Mouse (Mus musculus): ENCODE measurements around the gene Adh6b.

The Adh6b gene

GRCm38 (mm10) chr3:138341471-138341870 lies at the start of gene Adh6b:
TSS of gene Adh6b (plus strand) at chr3:138341775.
- no peak for DNase-seq

- DNase-seq: no peak
These were observed 48.2 kb upstream of the Adh6b start for GRCm38 (mm10) chr3:138293298-138293895.

- no peak for DNase-seq
These were observed 41.4 kb upstream of the Adh6b start for GRCm38 (mm10) chr3:138300130-138300529.

DNA sequence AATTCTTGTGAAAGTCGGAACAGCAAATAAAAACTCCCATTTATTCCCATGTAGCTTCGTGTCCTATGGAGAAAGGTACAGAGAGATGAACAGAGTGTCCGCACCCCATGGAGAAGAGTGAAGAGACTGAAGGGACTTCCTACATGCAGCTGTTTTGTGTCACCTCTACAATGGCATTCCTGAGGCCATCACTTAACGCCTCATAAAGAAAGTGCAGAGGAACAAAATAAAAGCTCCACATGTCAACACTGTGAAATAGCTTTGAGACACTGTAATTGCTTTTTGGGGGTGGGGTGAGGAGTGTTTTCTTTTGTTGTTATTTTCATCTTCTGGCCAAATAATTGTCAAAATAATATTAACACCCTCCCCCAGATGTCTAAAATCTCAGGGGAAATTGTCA lies 38.9 kb upstream of the Adh6b start:
- DNase-seq: no peak

GRCm38 (mm10) chr3:138303771-138304488 lies 37.6 kb upstream of the Adh6b start:
- DNase-seq: no peak

DNA sequence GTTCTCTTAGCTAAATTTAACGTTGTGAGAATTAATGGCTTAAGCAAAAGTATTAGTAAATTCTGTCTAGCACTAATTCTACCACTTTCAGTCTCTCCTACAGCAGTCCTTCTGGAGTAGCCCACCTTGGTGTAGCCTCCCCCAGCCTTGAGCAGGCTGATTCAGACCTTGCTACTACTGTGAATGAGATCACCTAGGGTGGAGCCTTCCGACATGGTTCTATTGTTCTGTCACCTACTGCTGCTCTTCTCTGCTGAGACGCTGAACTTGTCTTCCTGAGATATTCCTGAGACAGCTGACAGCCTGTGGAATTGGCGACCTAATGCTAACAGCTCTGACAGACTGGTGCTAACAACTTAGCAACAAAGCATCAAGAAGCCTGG lies 37.1 kb upstream of the Adh6b start:
- DNase-seq: no peak

DNA sequence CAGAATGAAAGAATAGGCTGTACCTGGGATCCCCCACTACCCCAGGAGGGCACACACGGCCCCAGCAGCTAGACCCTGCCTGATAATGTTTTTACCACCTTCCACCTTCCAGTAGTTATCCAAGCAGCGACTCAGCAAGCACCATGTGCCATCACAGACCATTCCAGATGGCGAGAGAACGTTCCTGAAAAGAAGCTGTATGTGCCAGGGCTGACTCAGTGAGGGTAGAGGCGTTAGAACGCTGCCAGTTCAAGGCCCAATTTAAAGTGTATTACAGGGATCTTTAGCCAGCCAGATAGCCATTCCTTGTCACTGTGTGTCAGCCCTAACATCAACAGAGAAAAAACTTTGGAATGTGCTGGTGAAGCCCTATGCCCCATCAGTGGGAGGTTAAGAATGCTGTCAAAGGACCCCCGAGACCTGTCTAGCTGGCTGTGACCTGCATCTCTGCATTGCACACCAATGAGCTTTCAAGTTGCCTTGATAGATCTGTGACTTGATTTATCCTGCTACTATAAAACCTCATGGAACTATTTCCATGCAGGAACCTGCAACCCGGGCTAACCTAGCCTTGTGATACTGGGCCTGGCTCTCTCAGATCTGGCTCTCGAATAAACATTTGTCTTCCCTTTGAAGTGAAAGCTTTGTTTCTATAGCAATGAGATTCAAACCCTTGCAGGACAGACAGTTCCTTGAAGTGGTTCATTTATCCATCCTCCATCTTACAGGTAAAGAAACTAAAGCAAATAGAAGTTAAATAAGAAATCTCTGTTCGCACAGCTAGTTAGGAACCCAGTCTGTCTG lies 35.9 kb upstream of the Adh6b start:
- DNase-seq: no peak

- no peak for DNase-seq
These were observed 35.3 kb upstream of the Adh6b start for GRCm38 (mm10) chr3:138306290-138306683.

DNA sequence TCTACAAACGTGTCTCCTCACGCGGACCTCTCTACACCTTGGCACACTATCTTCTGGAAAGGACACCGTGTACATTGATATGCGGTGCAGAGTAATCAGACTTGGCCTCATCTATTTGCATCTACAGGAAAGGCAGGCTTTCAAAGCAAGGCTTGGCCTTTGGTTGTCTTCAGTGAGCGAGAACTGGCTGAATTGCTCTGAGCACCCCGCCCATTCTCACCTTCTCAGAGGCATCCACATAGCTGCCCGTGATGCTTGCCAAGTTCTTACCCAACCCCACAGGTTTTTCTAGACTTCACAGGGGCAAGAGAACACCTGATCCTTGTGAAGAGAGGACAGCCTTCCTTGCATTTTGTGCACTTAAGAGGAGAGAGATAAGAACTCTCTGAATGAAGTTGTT lies 31.7 kb upstream of the Adh6b start:
- no peak for DNase-seq

DNA sequence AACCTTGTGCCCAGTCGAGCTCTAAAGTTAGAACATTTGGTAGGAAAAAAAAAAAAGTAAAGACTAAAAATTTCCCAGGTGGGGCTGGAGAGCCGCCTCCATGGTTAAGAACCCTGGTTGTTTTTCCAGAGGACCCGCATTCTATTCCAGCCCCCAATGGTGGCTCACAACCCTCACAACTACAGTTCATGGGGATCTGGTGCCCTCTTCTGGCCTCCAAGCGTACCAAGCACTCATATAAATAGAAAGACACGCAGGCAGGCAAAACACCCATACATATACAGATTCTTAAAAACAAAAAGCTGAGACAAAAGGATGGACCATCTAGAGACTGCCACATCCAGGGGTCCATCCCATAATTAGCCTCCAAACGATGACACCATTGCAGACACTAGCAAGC lies 30.6 kb upstream of the Adh6b start:
- DNase-seq: no peak

- DNase-seq: no peak
These were observed 28.6 kb upstream of the Adh6b start, which contains the start of gene Adh6a for GRCm38 (mm10) chr3:138312965-138313364. TSS of gene Adh6a (plus strand) at chr3:138313286.

DNA sequence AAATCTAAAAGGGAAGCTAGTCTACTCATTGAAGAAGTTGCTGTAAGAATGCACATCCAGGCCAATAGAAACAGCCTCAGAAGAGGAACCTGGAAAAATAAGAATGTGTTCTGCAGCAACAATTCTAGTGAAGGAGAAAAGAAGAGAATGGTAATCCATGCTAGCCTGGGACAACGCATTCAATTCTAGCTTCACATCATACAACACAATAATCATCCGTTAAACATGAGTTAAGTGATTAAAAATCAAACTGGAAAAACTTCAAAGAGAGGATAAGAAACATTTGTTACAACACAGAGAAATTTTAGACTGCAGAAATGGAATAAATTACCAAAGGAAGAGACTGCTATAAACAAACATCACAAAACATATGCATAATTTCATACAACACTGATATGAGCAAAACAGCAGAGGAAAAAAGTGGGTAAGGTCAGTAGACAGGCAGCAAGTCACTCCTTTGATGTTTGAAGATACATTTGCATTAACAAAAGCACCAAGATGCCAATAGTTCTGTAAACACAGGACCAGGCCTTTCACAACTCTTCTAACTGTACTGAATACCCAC lies 24.6 kb upstream of the Adh6b start:
- no peak for DNase-seq

DNA sequence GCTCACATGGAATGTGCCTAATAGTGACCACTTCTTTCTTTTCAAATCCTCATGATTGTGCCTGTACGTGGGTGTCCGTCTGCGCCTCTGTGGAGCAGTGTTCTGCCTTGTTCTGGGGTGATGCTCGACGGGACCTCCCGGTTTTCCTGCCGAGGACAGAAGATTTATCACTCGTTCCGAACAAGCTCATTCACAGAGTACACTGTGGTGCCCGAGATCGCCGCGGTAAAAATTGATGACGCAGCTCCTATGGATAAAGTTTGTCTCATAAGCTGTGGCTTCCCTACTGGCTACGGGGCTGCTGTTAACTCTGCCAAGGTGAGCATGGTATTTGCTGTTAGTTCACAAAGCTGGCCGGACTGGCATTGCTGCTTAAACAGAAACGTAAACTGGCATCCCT lies 16.6 kb upstream of the Adh6b start:
- no peak for DNase-seq

DNA sequence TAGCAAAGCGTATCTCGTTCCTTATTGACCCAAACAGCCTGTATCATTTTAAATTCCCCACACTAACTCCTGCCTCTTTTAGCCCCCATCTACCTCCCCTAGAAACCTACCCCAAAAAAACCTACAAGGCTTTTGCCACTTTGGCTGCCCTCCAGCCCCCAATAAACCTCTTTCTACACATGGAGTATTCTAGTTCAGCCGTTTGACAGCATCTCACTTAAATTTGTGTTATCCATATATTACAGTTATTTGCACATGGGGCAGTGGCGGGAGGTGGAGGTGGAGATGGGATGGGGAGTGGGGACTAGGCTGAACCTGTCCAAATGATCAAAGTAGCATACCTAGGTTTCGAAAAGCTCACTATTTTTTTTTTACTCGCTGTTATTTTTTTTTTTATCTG lies 16.1 kb upstream of the Adh6b start:
- DNase-seq: no peak

DNA sequence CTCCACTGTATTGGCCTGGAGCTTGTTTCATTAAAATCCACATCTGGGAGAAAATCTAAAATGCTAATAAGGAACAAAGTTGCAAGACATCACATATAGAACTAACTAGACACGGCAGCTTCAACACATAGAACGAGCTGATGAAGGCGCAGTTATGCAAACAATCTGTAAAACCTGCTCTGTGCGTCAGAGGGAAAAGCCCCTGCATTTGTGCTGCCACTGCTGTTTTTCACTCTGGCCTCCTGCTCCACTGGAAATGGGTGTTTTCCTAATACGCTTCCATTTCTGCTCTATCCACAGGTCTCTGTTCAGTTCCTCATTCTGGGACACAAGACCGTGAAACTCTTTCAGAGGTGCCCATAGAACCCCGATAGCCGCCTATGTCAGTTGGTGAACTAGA lies 7.7 kb upstream of the Adh6b start:
- DNase-seq: no peak

DNA sequence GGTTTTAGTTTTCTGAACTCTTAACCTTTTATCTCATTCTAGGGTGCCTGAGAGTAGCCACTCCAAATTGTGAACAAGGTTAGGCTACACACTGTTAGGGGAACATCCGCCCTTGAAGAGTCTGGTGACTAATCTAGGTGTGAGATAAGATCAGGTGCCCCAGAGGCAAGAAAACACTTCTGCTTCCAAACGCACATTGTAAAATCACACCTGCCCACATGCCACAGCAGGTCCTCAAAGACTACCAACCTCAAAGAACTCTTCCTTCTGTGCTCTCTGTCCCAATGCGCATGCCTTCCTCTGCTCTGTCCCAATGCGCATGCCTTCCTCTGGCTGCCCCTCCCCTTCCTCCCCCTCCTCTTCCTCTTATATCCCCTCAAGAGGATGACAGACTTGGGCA lies 7.3 kb upstream of the Adh6b start:
- DNase-seq: no peak

DNA sequence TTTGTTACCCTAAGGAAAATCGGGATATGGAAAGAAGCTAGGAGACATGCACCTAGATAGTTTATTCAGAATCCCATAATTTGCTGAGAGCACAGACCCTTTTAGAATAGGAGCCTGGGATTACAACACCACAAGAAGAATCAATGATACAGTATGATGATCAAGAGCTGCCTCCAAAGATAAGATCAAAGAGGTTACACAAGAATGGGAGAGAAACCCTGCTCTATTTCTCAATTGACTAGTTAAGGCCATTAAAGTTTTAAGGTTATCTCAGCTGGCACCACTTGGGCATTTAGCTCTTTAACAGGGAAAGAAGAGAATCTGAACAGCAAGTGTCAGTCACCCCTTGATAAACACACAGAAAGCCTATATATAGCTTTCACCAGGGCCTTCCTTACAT lies 6.0 kb upstream of the Adh6b start:
- no peak for DNase-seq

- no peak for DNase-seq
These were observed 5.3 kb upstream of the Adh6b start for GRCm38 (mm10) chr3:138336104-138336754.

- no peak for DNase-seq
These were observed 5.5 kb downstream of the Adh6b start for GRCm38 (mm10) chr3:138347041-138347440.

DNA sequence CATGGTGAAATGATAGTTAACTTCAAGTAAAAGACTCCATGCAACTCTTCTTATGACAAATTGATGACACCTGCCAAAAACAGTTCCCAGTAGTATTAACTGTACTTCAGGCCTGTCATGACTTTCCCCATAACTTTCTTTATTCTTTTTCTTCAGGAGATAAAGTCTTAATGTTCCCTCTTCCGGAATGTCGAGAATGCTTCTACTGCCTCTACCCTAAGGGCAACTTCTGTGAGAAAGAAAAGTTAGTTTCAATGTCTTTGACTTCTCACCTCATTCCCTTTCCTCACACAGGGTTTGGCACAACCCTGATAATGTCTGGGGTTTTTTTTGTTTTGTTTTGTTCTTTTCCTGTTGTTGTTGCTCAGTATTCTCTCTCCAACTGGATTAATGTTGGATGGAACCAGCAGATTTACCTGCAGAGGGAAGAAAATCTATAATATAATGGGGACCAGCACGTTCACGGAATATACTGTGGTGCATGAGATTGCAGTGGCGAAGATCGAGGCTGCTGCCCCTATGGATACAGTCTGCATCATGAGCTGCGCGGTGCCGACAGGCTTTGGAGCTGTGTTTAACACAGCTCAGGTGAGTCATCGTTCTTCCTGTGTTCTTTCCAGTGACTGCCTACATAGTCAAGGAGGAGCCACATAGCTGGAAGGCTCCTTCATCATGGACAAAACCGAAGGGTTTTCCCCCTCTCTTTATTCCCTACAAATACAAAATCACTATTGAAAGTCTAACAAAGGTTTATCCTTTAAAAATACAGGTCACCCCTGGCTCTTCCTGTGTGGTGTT lies 10.6 kb downstream of the Adh6b start:
- DNase-seq: no peak

- DNase-seq: no peak
These were observed 17.3 kb downstream of the Adh6b start for GRCm38 (mm10) chr3:138358856-138359255.

DNA sequence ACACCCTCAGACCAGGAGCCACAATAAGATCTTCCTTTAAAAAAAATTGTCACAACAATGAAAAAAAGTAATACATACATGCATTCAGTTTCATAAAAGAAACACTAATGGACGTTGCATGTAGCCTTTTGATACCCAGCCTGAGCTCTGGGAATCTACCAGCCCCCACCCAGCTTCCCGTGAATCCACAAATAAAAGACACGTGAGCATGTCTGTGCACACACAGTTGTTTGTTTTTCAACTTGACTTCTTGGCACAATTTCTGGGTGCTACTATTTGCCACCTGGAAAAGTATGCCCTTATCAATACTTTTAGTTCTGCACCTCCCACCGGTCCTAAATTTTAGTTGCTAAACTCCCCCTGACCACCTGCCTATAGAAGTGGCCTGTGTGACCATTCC lies 19.1 kb downstream of the Adh6b start:
- no peak for DNase-seq
